Mouse (Mus musculus) left cerebral cortex, postnatal 4 days (tissue): ENCODE measurements around the gene Bcar1. TPM values are rescaled to one million over a fixed set of nuclear protein-coding genes. Genes with fewer than 3 reads are reported as not detected.

ENCODE experiments used
- DNase-seq: peaks from one replicate; pipeline ENCODE4 v3.0.0-alpha.2; 2022
- intact Hi-C: fragments of 180-260 bp; cut with DNase I; formaldehyde crosslinking; loops from one replicate; pipeline ENCODE4 v1.15.1; 2025
- total RNA-seq, 2 experiments: library from RNA; stranded (reverse); gene quantifications; 2 replicates each; pipeline ENCODE4 v1.2.3; 2021

Bcar1 gene
- total RNA-seq, 2 experiments from 2014 or later, result 58.2 to 59.7 TPM

- DNase-seq, result peak; percentile 52
- intact Hi-C loops, result no loop called here
Observed at GRCm38 (mm10) chr8:111770958-111771624, 27.5 kb upstream of the Bcar1 start.

DNA sequence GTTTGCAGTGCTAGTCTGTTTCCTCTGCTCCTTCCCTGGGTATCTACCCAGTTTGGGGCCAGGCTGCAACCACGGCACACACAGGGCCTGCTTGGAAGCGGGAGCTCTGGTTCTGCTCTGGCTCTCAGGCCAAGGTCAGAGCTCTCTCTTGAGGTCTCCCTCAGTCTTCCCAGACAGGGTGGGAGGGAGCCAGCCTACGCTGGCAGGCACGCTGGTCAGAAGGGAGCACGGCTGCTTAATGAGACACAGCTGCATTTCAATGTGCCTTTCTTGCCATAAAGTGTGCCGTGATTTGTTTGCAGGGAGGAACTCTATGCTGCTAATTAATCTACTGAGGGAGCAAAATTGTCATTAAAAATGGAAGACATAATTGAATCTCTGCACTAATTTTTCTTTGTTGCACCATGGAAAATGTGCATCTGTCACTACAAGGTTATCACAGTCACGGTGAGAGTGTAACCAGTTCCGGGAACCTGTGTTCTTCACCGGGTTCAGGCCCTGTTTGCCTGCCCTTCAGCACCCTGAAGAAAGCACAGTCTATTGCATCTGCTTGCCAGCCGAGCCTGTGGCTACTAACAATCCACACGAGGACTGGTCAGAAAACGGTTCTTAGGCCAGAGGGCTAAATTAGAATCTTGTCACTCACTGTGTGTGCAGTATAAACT, 26.3 kb upstream of the Bcar1 start:
- intact Hi-C loops, result no loop called here
- no peak for DNase-seq

DNA sequence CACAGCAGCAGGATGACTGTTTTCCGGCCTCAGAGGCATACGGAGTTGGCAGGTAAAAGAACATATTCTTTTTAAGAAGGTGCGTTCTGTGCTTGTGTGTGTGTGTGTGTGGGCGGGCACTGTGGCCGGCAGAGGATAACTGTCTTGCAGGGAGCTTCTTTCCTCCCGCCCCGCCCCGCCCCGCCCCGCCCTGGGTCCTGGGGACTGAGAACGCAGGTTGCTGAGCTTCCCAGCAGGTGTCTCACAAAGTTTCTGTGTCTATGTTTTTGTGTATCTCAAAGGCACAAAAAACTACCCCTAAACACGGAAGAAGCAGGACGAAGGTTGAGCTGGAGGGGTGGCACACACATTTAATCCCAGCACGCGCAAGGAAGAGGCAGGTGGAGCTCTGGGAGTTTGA, 25.7 kb upstream of the Bcar1 start:
- no peak for DNase-seq
- intact Hi-C loops, result no loop called here

DNA sequence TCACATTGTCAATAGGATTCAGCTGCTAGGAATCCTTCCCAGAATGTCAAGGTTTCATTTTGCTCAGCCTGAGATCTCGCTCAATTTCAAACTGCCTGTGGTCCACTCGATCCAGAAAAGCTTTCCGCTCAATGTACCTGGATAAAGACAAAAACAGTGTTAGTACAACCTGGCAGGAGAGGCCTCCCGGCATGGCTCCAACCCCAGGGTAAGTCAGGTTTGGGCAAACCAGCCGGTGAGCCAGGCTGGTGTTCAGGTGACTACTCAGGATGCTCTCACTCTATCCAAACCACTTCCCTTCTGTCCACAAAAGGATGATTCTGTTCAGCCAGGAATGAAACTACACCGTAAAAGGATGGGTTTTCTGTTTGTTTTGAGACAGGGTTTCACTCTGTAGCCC, 25.0 kb upstream of the Bcar1 start:
- intact Hi-C loops, result no loop called here
- DNase-seq, result no peak

- DNase-seq, result no peak
- intact Hi-C loops, result no loop called here
Observed at GRCm38 (mm10) chr8:111765616-111766015, 22.0 kb upstream of the Bcar1 start.

GRCm38 (mm10) chr8:111765096-111765495, 21.5 kb upstream of the Bcar1 start:
- no peak for DNase-seq
- intact Hi-C loops, result no loop called here

GRCm38 (mm10) chr8:111760708-111761107, 17.1 kb upstream of the Bcar1 start:
- intact Hi-C loops, result no loop called here
- no peak for DNase-seq

DNA sequence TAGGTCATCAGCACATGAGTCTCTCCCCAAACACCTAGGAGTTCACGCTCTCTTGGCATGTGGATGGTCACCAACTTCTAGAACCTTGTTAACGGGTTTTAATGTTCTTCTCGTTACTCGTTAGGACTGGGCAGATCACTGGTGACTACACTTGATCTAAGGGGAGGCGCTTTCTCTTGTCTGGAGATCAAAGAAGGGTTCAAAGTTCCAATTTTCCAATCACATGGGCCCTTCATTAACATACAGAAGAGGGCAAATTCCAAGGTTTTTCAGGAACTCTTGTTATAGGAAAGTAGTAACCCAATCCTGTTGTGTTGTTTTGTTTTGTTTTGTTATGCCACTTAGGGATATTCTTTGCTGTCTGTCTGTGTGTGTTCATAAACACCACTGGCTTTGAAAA, 15.2 kb upstream of the Bcar1 start:
- intact Hi-C loops, result no loop called here

DNA sequence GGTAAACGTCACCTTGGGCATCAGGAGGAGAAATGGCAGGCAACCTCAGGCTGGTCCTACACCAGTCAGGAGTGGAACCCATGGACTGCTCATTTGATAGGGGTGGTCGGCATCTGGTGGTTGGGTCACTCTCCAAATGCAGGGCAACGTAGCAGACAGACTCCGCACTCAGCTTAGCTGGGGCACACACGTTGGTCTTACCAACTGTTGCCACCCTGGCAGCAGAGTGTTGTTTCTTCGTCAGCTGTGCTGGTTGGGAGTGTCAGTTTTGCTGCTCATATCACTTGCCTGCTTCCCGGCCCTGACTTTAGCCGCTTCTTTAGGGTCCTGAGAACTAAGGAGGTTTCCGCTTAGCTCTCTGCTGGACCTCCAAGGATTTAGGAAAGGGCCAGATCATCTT, 14.0 kb upstream of the Bcar1 start:
- intact Hi-C loops, result no loop called here

More for the DNA sequence above, 15.2 kb upstream of the Bcar1 start:
- no peak for DNase-seq

GRCm38 (mm10) chr8:111754736-111755135, 11.1 kb upstream of the Bcar1 start:
- DNase-seq, result no peak
- intact Hi-C loops, result no loop called here

More for the DNA sequence above, 14.0 kb upstream of the Bcar1 start:
- DNase-seq, result no peak

DNA sequence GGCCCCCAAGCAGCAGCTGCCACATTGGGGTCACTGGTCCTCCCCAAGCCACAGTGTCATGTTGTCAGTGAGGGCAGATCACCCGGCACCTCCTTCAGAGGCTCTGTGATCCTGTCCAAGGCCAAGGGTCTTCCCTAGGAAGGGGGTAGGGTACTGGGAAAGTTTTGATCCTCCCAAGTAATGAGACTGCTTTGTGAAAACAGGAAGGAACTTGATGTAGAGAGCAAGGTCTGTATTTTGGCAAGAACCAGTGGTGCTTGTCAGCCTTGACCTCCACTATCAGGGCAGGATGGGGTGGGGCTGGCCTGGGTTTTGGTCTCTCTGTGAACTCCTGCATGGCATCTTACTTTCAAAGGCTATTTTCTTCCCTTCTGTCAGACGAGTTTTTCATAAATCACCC, 10.5 kb upstream of the Bcar1 start:
- intact Hi-C loops, result no loop called here
- no peak for DNase-seq

GRCm38 (mm10) chr8:111748766-111749165, 5.2 kb upstream of the Bcar1 start:
- intact Hi-C loops, result no loop called here
- DNase-seq, result no peak

DNA sequence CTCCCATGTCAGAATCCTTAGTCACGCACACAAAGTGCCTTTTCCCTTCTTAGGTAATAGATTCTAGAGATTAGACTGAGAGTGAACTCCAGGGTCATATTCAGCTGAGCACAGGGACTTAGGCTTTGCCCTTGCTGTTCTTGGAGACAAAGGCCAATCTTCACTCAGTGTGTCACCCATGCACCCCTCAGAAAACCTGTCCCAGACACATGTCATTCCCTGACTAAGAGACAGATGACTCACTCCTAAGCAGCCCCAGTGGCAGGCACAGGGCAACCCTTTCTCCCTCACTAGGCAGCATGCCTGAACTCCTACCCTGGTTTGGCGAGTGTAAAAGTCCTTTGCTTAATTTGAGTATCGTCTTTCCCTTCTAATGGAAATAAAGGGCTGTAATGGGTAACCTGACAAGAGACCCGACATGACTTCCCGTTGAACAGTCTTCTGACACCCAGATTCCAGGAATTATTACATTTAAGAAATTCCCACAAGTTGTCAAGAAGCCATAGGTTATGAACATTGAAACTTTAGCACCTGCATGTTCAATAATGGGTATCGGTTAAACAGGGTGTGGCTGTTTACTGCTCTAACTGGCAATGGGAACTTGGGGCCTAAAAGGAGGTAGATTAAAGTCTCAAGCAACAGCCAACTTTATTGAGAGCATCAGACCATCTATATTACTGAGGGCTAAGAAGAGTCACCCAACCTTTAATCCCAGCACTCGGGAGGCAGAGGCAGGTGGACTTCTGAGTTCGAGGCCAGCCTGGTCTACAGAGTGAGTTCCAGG, 4.4 kb upstream of the Bcar1 start:
- no peak for DNase-seq
- intact Hi-C loops, result no loop called here

- no peak for DNase-seq
- intact Hi-C loops, result no loop called here
Observed at GRCm38 (mm10) chr8:111746582-111747465, 3.2 kb upstream of the Bcar1 start.

- intact Hi-C loops, result no loop called here
- peak; percentile 98 for DNase-seq
Observed at GRCm38 (mm10) chr8:111745591-111746418, 2.2 kb upstream of the Bcar1 start.

DNA sequence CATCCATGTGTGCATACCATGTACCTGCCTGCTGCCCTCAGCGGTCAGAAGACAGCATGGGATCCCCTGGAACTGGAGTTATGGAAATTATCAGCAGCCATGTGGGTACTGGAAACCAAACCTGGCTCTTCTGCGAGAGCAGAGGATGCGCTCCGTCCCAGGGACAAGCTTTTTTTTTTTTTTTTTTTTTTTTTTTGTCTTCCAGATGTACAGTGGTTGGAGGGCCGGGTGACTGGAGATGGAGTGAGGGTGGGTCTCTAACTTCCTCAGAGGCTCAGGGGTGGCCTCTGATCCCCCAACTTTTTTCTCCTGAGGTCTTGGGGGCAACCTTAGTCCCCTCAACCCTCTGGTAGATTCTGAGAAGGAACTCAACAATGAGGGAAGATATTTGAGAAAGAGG, 1.5 kb upstream of the Bcar1 start:
- DNase-seq, result no peak
- intact Hi-C loops, result no loop called here

DNA sequence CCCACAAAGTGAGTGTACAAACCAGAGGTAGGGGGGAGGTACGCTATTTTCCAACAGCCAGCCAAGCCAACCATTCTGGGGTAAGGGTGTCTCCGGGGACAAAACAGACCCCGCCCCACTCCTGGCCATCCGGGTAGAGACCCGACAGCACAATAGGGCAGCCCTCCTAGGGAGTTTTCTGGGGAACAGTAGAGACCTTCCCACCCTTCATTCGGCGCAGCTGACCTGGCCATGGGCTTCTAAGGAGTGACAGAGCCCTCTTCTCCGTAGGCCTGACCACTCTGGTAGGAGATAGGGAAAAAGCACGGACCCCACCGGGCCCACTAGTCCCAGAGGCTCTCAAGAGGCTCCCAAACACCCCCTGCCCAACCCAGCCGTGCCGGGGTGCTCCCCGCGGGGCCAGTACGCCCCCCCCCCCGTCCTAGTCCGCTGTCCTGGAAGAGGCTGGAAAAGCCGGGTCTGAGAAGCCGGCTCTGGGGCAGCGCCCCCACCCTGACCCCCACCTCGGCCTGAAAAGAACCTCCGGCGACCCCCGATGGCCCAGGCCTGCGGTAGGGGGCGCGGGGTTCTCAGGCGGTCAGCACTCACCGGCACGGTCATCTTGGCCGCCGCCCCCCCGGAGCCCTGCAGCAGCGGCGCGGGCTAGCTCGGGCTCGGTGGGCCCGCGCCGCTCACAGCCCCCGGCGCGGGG, 363 bp downstream of the Bcar1 start:
- intact Hi-C loops, result no loop called here
- DNase-seq, result peak; percentile 56

DNA sequence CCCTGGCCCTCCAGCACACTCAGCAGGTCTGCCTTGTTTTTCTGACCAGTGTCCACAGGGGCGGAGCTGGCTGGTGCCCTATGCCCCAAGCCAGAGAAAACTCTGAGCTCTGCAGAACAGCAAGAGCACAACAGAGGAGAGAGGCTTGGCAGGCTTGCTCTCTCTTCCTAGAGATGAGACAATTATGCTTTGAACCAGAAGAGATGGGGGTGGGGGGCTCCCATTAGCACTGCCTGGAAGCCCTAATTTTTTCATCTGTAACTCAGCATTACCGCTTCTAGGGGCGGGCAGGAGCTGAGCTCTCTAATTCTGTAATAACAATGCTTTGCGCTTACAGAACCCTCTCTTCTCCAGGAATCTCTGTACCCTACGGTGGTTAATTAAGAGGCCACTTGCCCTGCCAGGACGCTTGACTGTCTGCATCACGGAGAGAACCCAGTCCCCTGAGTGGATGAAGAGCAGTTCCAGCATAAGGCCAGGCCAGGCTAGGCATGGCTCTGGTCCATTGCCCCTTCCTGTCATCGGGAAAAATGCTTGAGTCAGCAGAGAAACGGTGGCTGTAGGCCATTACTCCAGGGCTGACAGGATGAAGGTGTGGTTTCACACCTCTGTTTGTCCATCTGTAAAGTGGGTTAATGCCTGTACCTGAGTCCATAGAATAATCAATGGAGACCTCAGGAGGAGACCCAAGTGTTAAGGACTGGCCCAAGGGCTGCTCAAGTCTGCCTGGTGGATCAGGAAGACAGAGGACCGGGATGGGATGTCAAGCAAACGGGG, 1.2 kb downstream of the Bcar1 start:
- DNase-seq, result peak; percentile 47
- intact Hi-C loops, result no loop called here

- intact Hi-C loops, result no loop called here
- no peak for DNase-seq
Observed at GRCm38 (mm10) chr8:111741556-111741955, 2.1 kb downstream of the Bcar1 start.
